In genomic region chr19:20559952-20560351, GRCm38 (mm10) we compare ENCODE assay signal across 27 mouse cellular contexts.
DNase-seq lines count a peak whose midpoint lies in the region; TF ChIP-seq lines count a peak whose summit lies in the region.
"Had no signal": no experiment of that assay in that cellular context is flagged by ENCODE, and none has a peak within 500 bp of the region (broad histone marks: within the 10 kb centered on the region; RNA-seq: fewer than 3 reads in every experiment).

No protein-coding gene starts in this region.

- no peak overlapping the region for H3ac ChIP-seq in myocyte (ENCODE audit: control insufficient read depth, insufficient read length)

- DNase-seq in left cerebral cortex, adult 11 months (ENCODE audit: low spot score): peak; percentile 11
- no peak for DNase-seq in left cerebral cortex, adult 18-20 months (ENCODE audit: low spot score in 2 of 2)
- DNase-seq in MEL (ENCODE audit: low read depth, low spot score): peak; percentile 31
- DNase-seq in thymus, postnatal 25 days: no peak
- no peak for DNase-seq in lung, postnatal 36 days
- no peak for DNase-seq in thymus, adult 2 months
- DNase-seq: adrenal gland, adult 8-10 months; adrenal gland, postnatal 25 days; cerebellum, adult 18-20 months; cerebellum, adult 9-11 months; cerebellum, postnatal 25 days; gastrocnemius, adult 2 months; gastrocnemius, postnatal 25 days; heart, adult 18-20 months; heart, postnatal 10 days; heart, postnatal 36 days had no signal

- no peak for TF ChIP-seq POLR2A in MEL (IDR thresholded peaks at IDR 0.05; ENCODE audit: control insufficient read depth in 1 of 2, insufficient read depth in 1 of 2, low read depth in 1 of 2, low read length in 2 of 2, poor library complexity in 1 of 2)
- no peak for TF ChIP-seq POLR2A in myocyte (IDR thresholded peaks at IDR 0.05; ENCODE audit: insufficient read length, low read depth)
- TF ChIP-seq POLR2A in thymus, adult 2 months (IDR thresholded peaks at IDR 0.05; ENCODE audit: control insufficient read depth, extremely low read depth, insufficient read depth, low read length, poor library complexity): no peak

- peaks cover 10 to 14% of the 10 kb centered on the region in 2 experiments for H3K4me1 ChIP-seq in MEL (ENCODE audit: control insufficient read depth in 1 of 2, insufficient read depth in 2 of 2, low read length in 2 of 2)
- no peaks in the 10 kb centered on the region for H3K4me1 ChIP-seq in thymus, adult 2 months (replicated peaks; ENCODE audit: control insufficient read depth, insufficient read depth, low read length)
- H3K4me1 ChIP-seq: embryonic facial prominence, embryonic 12.5 days; embryonic facial prominence, embryonic 15.5 days; forebrain, embryonic 15.5 days; heart, embryonic 12.5 days; heart, embryonic 15.5 days; hindbrain, embryonic 10.5 days; hindbrain, embryonic 13.5 days had no signal

- H3K27me3 ChIP-seq in MEL (ENCODE audit: control insufficient read depth in 1 of 2, insufficient read depth in 2 of 2, low read length in 2 of 2): no peaks in the 10 kb centered on the region
- no peaks in the 10 kb centered on the region for H3K27me3 ChIP-seq in myocyte (ENCODE audit: control insufficient read depth, insufficient read depth, insufficient read length)
- H3K27me3 ChIP-seq in thymus, adult 2 months (ENCODE audit: control insufficient read depth, insufficient read depth, low read length): no peaks in the 10 kb centered on the region
- H3K27me3 ChIP-seq: CH12.LX; embryonic facial prominence, embryonic 12.5 days; embryonic facial prominence, embryonic 15.5 days; forebrain, embryonic 15.5 days; heart, embryonic 12.5 days; heart, embryonic 15.5 days; hindbrain, embryonic 13.5 days had no signal

- H3K79me2 ChIP-seq in MEL (ENCODE audit: control insufficient read depth, insufficient read depth, low read length, poor library complexity) (no peaks in the 10 kb centered on the region), myocyte (ENCODE audit: control insufficient read depth, insufficient read depth) (no peaks in the 10 kb centered on the region)

- TF ChIP-seq RAD21 in MEL (IDR thresholded peaks at IDR 0.05; ENCODE audit: low read depth, low read length): no peak

- H3K4me2 ChIP-seq in myocyte (ENCODE audit: low read depth): no peak overlapping the region
- H3K4me2 ChIP-seq: embryonic facial prominence, embryonic 12.5 days; embryonic facial prominence, embryonic 15.5 days; forebrain, embryonic 15.5 days; heart, embryonic 12.5 days; heart, embryonic 15.5 days; hindbrain, embryonic 13.5 days had no signal

- H3K9me3 ChIP-seq in MEL (replicated peaks; ENCODE audit: insufficient read depth, low read length): no peaks in the 10 kb centered on the region
- H3K9me3 ChIP-seq: embryonic facial prominence, embryonic 12.5 days; embryonic facial prominence, embryonic 15.5 days; forebrain, embryonic 15.5 days; G1E; heart, embryonic 12.5 days; heart, embryonic 15.5 days; hindbrain, embryonic 10.5 days; hindbrain, embryonic 13.5 days had no signal

- H3K9ac ChIP-seq in MEL (ENCODE audit: control insufficient read depth, low read depth, low read length, poor library complexity, severe bottlenecking): no peak overlapping the region
- H3K9ac ChIP-seq: embryonic facial prominence, embryonic 12.5 days; embryonic facial prominence, embryonic 15.5 days; forebrain, embryonic 15.5 days; heart, embryonic 12.5 days; heart, embryonic 15.5 days; hindbrain, embryonic 13.5 days had no signal

- TF ChIP-seq CTCF in MEL (IDR thresholded peaks at IDR 0.05 in 2 of 3, conservative IDR thresholded peaks at IDR 0.05 in 1 of 3; ENCODE audit: control insufficient read depth in 1 of 3, insufficient read depth in 1 of 3, low read depth in 2 of 3, low read length in 3 of 3, poor library complexity in 1 of 3, severe bottlenecking in 1 of 3): no peak
- no peak for TF ChIP-seq CTCF in thymus, adult 2 months (IDR thresholded peaks at IDR 0.05; ENCODE audit: borderline replicate concordance, control insufficient read depth, extremely low read depth, insufficient read depth, low read length, poor library complexity)

- H3K27ac ChIP-seq in MEL (ENCODE audit: control insufficient read depth, low read depth, low read length): no peak overlapping the region
- no peak overlapping the region for H3K27ac ChIP-seq in thymus, adult 2 months (ENCODE audit: control insufficient read depth, insufficient read depth, low read length)
- H3K27ac ChIP-seq: embryonic facial prominence, embryonic 12.5 days; embryonic facial prominence, embryonic 15.5 days; forebrain, embryonic 15.5 days; gastrocnemius, adult 2 months; heart, embryonic 15.5 days; hindbrain, embryonic 10.5 days; hindbrain, embryonic 13.5 days; hindbrain, postnatal 0 days had no signal

- H3K36me3 ChIP-seq in MEL (ENCODE audit: control insufficient read depth in 1 of 2, insufficient read depth in 2 of 2, low read length in 2 of 2) (peaks cover 0 to 19% of the 10 kb centered on the region in 2 experiments; a peak in 2 of 4 replicates), myocyte (ENCODE audit: control insufficient read depth, insufficient read depth) (no peaks in the 10 kb centered on the region)
- no peaks in the 10 kb centered on the region for H3K36me3 ChIP-seq in thymus, adult 2 months (ENCODE audit: control insufficient read depth, insufficient read depth, low read length)
- H3K36me3 ChIP-seq: embryonic facial prominence, embryonic 12.5 days; embryonic facial prominence, embryonic 15.5 days; forebrain, embryonic 15.5 days; G1E; heart, embryonic 12.5 days; heart, embryonic 15.5 days; hindbrain, embryonic 10.5 days; hindbrain, embryonic 13.5 days had no signal

- 87% methylated on average over 2 of the region's 2 CpGs for WGBS in thymus, adult 2 months

- TF ChIP-seq EP300 in MEL (IDR thresholded peaks at IDR 0.05; ENCODE audit: low read depth in 1 of 2, low read length in 2 of 2): peak; percentile 70 to 74

- no peak overlapping the region for H3K4me3 ChIP-seq in MEL (ENCODE audit: control insufficient read depth in 1 of 2, insufficient read depth in 1 of 2, low read depth in 2 of 2, low read length in 2 of 2)
- H3K4me3 ChIP-seq in myocyte: no peak overlapping the region
- no peak overlapping the region for H3K4me3 ChIP-seq in thymus, adult 2 months (ENCODE audit: control insufficient read depth, insufficient read depth, low read length)
- H3K4me3 ChIP-seq: embryonic facial prominence, embryonic 12.5 days; embryonic facial prominence, embryonic 15.5 days; forebrain, embryonic 15.5 days; gastrocnemius, adult 2 months; heart, embryonic 12.5 days; heart, embryonic 15.5 days; hindbrain, embryonic 10.5 days; hindbrain, embryonic 13.5 days had no signal

TF ChIP-seq in MEL, 35 proteins besides CTCF, POLR2A, EP300 and RAD21 (continues in another document):
- TF ChIP-seq CHD1 (IDR thresholded peaks at IDR 0.05; ENCODE audit: low read depth, low read length) (no peak), MAZ (IDR thresholded peaks at IDR 0.05; ENCODE audit: low read depth, low read length) (no peak), MAX (IDR thresholded peaks at IDR 0.05; ENCODE audit: low read length) (no peak), GABPA (IDR thresholded peaks at IDR 0.05; ENCODE audit: low read depth, low read length) (no peak), MYC (IDR thresholded peaks at IDR 0.05; ENCODE audit: low read depth, low read length) (no peak), TCF12 (IDR thresholded peaks at IDR 0.05; ENCODE audit: low read depth, low read length) (peak; percentile 14; the same call in 1 of the 2 replicates), KAT2A (conservative IDR thresholded peaks at IDR 0.05; ENCODE audit: low read depth, low read length) (no peak), ZC3H11A (IDR thresholded peaks at IDR 0.05; ENCODE audit: low read depth, low read length) (no peak), MYB (IDR thresholded peaks at IDR 0.05; ENCODE audit: low read depth, low read length) (peak; percentile 24; the same call in 1 of the 2 replicates), ZKSCAN1 (IDR thresholded peaks at IDR 0.05; ENCODE audit: low read depth, low read length) (no peak), TBP (IDR thresholded peaks at IDR 0.05; ENCODE audit: low read depth, low read length) (no peak), JUND (IDR thresholded peaks at IDR 0.05; ENCODE audit: low read depth, low read length) (no peak), UBTF (IDR thresholded peaks at IDR 0.05; ENCODE audit: borderline replicate concordance, insufficient read depth, low read depth, low read length) (no peak), RCOR1 (IDR thresholded peaks at IDR 0.05; ENCODE audit: low read depth, low read length) (peak; percentile 45; the same call in 1 of the 2 replicates), HCFC1 (IDR thresholded peaks at IDR 0.05; ENCODE audit: low read depth, low read length) (no peak), ZNF384 (IDR thresholded peaks at IDR 0.05; ENCODE audit: low read depth, low read length) (no peak)

TF ChIP-seq in myocyte, 11 proteins besides CTCF, POLR2A, EP300 and RAD21:
- TF ChIP-seq E2F4 (IDR thresholded peaks at IDR 0.05; ENCODE audit: insufficient read depth) (no peak), TCF3 (IDR thresholded peaks at IDR 0.05; ENCODE audit: insufficient read length, low read depth) (no peak), MYOD1 (IDR thresholded peaks at IDR 0.05; ENCODE audit: control insufficient read depth in 1 of 3, insufficient read length in 2 of 3, low read depth in 2 of 3) (no peak), CEBPB (IDR thresholded peaks at IDR 0.05; ENCODE audit: insufficient read depth, poor library complexity, severe bottlenecking) (peak; percentile 21; the same call in 1 of the 2 replicates), USF1 (IDR thresholded peaks at IDR 0.05; ENCODE audit: low read depth) (no peak), MYOG (IDR thresholded peaks at IDR 0.05; ENCODE audit: control insufficient read depth in 1 of 3, insufficient read depth in 1 of 3, insufficient read length in 2 of 3, low read depth in 2 of 3) (no peak), REST (IDR thresholded peaks at IDR 0.05; ENCODE audit: insufficient read depth, insufficient read length) (no peak)

Comparison
In these comparisons a context has a peak if more than half of its experiments do, and no peak if none do; other contexts are left out.
1. DNase-seq: peak in left cerebral cortex, adult 11 months (single experiment) and MEL (single experiment); none in left cerebral cortex, adult 18-20 months (0 of 2), thymus, postnatal 25 days (single experiment), lung, postnatal 36 days (single experiment) and thymus, adult 2 months (single experiment).